Mouse (Mus musculus): ENCODE measurements around the gene Akap8.

- TF ChIP-seq USF1 (IDR thresholded peaks at IDR 0.05; ENCODE audit: low read depth), result no peak
- TF ChIP-seq MAX (IDR thresholded peaks at IDR 0.05; ENCODE audit: low read depth), result no peak
- no peak for TF ChIP-seq TCF3 (IDR thresholded peaks at IDR 0.05; ENCODE audit: insufficient read length, low read depth)
Measured at GRCm38 (mm10) chr17:32298125-32298524, 22.9 kb downstream of the Akap8 start.

Data from myocyte (in vitro differentiated cells).